Mouse (Mus musculus) hindlimb bud, embryonic 11.5 days (tissue): ENCODE results near the gene Npas3.

ENCODE experiments used
- DNase-seq: peaks from one replicate; pipeline ENCODE4 v3.0.0-alpha.2; 2012; ENCODE audit warnings: low read depth, low spot score; ENCODE audit errors: extremely low spot score

The Npas3 gene

GRCm38 (mm10) chr12:53841928-53842671 is 593.6 kb downstream of the Npas3 start:
- no peak for DNase-seq

DNA sequence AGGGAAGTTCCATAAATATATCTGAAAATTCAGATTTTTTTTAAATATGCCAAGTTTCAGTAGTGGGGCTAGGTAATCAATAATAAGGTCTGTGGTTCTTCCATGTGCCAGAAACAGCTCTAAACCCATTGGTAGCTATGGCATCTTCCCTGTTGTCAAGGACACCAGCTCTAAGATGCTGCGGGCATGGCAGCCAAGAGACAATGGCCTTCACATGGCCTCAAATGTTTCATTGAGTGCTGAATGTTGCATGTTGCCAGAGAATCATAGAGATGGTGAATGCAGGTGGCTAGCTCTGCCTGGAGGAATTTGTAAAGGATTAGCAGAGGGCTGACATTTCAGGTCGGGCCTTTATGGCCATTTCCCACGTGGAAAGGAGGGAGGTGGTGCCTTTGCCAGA is 595.1 kb downstream of the Npas3 start:
- no peak for DNase-seq

DNA sequence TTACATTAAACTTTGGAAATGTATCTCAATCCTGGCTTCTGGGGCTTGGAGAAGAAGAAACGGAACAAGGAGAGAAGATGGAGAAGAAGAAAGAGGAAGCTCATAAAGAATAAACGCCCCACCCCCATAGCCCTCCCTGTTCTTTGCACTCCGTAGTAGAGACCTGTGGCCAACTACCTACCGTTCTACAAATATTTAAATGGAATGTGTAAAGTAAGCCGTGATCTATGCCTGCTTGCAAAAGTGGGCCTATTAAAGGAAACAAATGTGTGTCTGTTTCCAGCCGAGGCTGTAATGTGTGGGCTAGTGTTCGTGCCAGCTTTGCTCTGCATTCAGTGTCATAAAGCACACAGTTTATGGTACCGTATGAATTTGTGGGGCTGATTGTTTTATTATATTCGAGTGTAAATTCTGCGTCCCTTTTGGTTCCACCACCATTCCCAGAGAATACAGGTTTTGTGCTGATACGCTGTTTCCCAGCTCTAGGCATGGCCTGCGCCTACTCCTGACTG is 597.7 kb downstream of the Npas3 start:
- no peak for DNase-seq

DNA sequence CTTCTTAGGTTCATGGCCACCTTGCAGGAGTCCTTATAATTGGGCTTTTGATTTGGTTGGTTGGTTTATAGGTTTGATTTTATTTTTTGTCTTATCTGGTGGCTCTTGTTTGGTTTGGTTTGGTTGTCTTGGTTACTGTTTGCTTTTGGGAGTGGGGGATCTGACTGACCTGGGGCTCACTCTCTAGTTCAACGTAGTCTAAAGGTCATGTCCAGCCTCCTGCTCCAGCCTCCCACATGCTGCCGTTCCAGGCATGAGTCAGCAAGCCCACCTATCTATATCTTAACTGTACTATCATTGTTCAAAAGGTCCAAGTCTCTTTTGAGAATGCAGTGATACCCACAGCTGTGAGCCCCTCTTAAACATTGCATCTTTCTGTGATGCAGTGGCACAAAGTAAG is 600.8 kb downstream of the Npas3 start:
- DNase-seq: no peak

GRCm38 (mm10) chr12:53852432-53852831 is 604.0 kb downstream of the Npas3 start:
- DNase-seq: no peak

- DNase-seq: no peak
These were observed 611.7 kb downstream of the Npas3 start for GRCm38 (mm10) chr12:53860176-53860575.

GRCm38 (mm10) chr12:53862281-53862680 is 613.8 kb downstream of the Npas3 start:
- DNase-seq: no peak

DNA sequence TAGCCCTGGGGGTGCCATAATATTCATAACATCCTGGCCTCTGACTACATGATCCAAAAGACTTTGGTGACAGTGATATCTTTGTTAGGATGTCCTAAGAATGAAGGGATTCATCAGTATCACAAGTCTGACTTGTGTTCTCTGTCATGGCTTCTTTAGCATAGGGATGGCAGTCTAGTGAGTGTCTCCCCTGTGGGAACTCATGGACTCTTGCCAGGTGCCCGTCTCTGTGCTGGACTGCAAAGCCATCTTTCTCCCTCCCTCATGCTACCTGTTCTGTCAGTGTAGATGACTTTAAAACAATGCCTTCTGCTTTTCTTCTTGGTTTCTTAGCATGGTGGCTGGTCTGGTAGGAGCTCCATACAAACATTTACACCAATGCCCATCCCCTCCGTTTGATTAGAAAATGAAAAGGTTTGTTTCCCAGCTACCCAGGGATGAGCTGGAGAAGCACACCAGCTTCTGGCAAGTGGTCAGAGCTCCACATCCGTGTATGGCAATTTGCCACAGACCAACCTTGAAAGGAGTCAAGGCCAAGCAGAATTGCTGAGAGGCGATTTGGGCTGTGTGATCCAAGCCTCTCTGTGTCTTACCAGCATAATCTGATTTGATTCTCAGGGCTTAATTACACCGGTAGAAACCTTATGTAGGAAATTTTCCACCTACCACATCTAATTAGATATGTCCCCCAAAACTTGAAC is 616.1 kb downstream of the Npas3 start:
- no peak for DNase-seq

DNA sequence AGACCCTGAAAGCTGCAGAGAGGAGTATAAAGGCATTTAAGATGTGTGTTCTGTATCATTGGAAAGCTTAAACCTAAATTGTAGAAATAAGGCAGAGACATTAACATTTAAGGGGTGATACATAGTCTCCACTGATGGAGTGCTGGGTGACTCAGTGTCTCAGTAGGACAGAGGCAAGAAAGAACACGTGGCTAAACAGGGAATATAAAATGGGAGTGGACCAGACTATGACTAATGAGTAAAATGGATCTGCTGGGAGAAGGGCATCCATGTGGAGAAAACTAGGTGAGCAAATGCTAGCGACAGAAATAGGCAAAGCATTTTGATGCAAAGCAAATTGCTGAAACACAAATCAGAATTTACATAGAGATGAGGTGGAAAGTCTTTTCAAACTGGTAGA is 617.2 kb downstream of the Npas3 start:
- DNase-seq: no peak

GRCm38 (mm10) chr12:53869981-53870380 is 621.5 kb downstream of the Npas3 start:
- DNase-seq: no peak

DNA sequence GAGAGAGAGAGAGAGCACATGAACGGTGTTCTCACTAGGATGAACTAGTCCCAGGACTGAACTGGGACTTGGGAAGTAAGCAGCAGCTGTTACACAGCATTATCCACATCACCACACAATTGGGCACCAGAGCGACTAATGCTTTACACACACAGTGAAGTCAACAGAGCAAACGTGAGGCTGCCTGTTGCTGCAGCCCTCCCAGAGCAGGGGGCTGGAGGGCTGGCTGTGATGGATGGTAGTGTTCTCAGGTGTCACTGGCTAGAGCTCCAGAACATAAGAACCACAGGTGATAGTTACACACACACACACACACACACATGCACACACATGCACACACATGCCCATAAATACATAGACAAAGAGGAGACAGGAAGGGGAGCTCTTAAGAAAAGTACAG is 626.7 kb downstream of the Npas3 start:
- no peak for DNase-seq

GRCm38 (mm10) chr12:53876693-53877092 is 628.2 kb downstream of the Npas3 start:
- no peak for DNase-seq

DNA sequence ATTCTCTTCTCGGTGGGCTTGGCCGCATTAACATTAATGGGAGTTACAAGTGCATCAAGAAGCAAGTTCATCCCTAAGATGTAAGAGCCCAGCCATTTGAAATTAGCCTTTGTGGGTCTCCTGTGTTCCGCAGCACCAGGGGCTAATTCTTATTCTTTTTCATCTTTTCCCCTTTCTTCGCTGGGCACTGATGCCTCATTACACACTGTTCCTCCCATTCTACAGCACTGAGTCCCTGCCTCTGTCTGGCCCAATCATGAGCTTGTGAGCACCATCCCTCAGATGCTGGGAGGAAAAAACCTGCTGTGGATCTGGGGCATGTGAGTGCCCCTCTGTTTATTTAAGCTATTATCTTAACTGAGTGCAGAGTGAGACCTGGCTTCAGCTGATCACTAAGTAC is 633.2 kb downstream of the Npas3 start:
- DNase-seq: no peak

DNA sequence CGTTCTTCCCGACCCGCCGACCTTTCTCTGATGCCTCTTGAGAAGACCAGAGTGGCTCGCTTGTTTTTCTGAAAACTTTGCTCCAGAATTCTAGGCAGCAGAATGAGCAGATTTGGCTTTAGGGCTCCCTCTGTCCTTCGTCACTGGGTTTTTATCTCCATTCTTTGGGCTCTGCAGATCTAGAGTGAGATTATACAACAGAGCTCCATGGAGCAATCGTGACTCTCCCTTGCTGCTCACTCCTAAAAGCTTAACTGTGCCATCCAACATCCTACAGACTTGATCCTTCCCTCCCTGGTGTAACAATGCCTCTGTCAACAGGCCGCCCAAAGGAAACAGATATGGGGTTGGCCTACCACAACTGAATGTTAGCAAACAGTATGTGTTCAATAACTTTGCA is 634.4 kb downstream of the Npas3 start:
- DNase-seq: no peak

DNA sequence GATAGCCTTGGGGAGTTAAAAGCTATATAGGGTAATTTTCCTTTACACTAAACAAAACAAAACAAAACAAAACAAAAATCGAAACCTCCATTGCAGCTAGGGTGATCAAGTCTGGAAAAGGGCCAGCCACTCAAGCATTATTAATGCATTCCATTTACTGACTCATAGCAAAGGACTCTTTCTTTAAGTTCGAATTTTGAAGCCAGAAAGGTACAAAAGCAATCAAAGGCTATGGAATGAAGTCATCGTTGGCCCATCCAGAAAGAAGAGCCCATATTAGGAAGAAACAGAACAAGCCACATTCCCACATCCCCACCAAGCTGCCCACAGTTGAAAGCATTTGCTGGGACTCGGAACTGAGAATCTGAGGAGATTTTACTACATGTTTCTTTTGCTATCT is 640.1 kb downstream of the Npas3 start:
- DNase-seq: no peak

DNA sequence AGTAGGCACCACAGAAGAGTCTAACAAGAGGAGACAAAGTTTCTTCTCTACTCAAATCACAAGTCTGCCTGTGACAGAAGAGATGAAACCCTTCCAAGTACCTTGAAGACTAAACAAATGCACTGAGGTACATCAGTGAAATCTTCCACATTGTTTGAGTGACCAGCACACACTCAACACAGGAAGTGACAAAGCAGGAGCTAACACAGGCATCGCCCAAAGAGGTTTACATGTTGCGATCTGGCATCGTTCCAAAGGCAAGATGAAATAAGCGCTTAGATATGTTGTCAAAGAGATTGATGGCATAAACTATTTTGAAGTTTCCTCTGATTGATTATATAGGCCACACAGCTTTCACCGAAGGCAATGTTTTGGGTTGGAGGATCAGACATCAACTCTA is 647.4 kb downstream of the Npas3 start:
- no peak for DNase-seq

- no peak for DNase-seq
These were observed 660.3 kb downstream of the Npas3 start for GRCm38 (mm10) chr12:53908761-53909160.

- DNase-seq: no peak
These were observed 661.7 kb downstream of the Npas3 start for GRCm38 (mm10) chr12:53910192-53910591.

- DNase-seq: no peak
These were observed 673.7 kb downstream of the Npas3 start for GRCm38 (mm10) chr12:53922153-53922552.

DNA sequence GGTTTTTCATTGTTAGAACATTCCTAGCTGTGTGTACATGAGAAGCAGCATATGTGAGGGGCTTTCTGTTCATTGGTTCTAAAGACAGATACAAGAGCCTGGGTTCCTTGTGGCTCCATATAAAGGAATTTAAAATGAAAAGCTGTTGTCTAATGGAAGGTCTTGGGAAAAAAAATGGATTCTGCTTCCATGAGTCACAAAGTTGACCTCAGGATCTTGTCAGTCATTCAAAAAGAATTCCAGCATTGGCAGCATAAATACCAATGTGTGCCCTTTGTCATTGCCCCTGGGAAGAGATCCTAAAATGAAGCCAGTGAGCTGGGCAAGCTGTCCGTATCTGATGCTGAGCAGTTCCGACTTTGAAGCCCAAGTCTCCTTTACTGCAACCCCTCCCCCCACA is 700.3 kb downstream of the Npas3 start:
- DNase-seq: no peak

- DNase-seq: no peak
These were observed 713.5 kb downstream of the Npas3 start for GRCm38 (mm10) chr12:53962004-53962403.

DNA sequence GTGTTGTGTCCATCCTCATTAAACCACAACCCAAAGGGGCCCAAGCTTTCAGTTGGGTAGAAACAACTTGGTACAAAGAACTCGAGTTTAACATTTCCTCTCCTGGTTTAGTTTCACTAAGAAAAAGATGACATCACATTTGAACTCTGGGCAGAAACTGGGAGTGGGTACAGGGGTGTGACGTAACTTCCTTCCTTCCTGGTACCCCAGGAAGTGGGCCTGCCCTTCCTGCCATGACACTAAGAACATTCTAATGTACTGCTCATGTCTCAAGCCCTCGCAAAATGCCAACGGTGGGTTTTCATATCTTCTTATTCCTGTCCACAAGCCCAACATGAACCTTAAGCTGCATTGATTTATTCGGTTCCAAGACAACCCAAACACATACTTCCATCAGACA is 715.1 kb downstream of the Npas3 start:
- DNase-seq: no peak
